Mouse (Mus musculus) liver, embryonic 13.5 days (tissue): ENCODE data around the gene Slc46a1. TPM values are rescaled to one million over a fixed set of nuclear protein-coding genes. Genes with fewer than 3 reads are reported as not detected.

ENCODE experiments used
- ATAC-seq: fragments of 200-750 bp; cut with Nextera tagmentation; 2 replicates; pipeline ENCODE4 v1.8.0; 2017; ENCODE audit warnings: low read depth, mild to moderate bottlenecking, moderate number of reproducible peaks, moderate library complexity
- DNase-seq: peaks from one replicate; pipeline ENCODE4 v3.0.0; 2022
- H3K27ac ChIP-seq: fragments of 300-500 bp; sonication (generic); 2 replicates; pipeline ENCODE4 v1.5.1; 2015; ENCODE audit warnings: moderate library complexity, mild to moderate bottlenecking, inconsistent platforms
- H3K27me3 ChIP-seq: fragments of 300-500 bp; sonication (generic); 2 replicates; pipeline ENCODE4 v1.6.1; 2015; ENCODE audit warnings: mild to moderate bottlenecking, inconsistent platforms
- H3K36me3 ChIP-seq: fragments of 300-500 bp; sonication (generic); 2 replicates; pipeline ENCODE4 v1.6.1; 2015; ENCODE audit warnings: mild to moderate bottlenecking, inconsistent platforms
- H3K4me1 ChIP-seq: fragments of 300-500 bp; sonication (generic); replicated peaks from 2 replicates; pipeline ENCODE4 v1.6.1; 2015; ENCODE audit warnings: inconsistent platforms
- H3K4me2 ChIP-seq: fragments of 300-500 bp; sonication (generic); 2 replicates; pipeline ENCODE4 v1.6.1; 2015; ENCODE audit warnings: inconsistent platforms, mild to moderate bottlenecking, moderate library complexity
- H3K4me3 ChIP-seq: fragments of 300-500 bp; sonication (generic); replicated peaks from 2 replicates; pipeline ENCODE4 v1.5.1; 2015; ENCODE audit warnings: mild to moderate bottlenecking, inconsistent platforms
- H3K9ac ChIP-seq: fragments of 300-500 bp; sonication (generic); 2 replicates; pipeline ENCODE4 v1.6.1; 2015; ENCODE audit warnings: mild to moderate bottlenecking, inconsistent platforms
- H3K9me3 ChIP-seq: fragments of 300-500 bp; sonication (generic); replicated peaks from 2 replicates; pipeline ENCODE4 v1.6.1; 2016; ENCODE audit warnings: inconsistent platforms
- WGBS: fragments of 180-500 bp; shearing (Covaris S2); methylation state at CpG from one replicate; pipeline ENCODE4 v1.1.7; 2015; ENCODE audit not compliant: insufficient replicate concordance; 5-methylcytosine and 5-hydroxymethylcytosine counted together
- polyA plus RNA-seq: library from polyadenylated mRNA; unstranded; fragments of >200 nt; fragmentation: Nextera tagmentation; extraction: Ambion mirVana; gene quantifications from 2 replicates; pipeline ENCODE4 v1.2.1, GENCODE M21; 2015

The Slc46a1 gene
- polyA plus RNA-seq, 1 experiment from 2014 or later, result 6.1 TPM

- ATAC-seq (no peak), DNase-seq (no peak)
- Histone ChIP-seq H3K4me1 (peaks cover 11% of the 10 kb centered on the region), H3K27ac (no peak overlapping the region), H3K4me3 (no peak overlapping the region), H3K27me3 (peaks cover 7% of the 10 kb centered on the region; the same call in 1 of the 2 replicates), H3K9ac (no peak overlapping the region), H3K36me3 (no peaks in the 10 kb centered on the region), H3K4me2 (no peak overlapping the region), H3K9me3 (no peaks in the 10 kb centered on the region)
- 64% methylated on average over 10 of the region's 10 CpGs for WGBS
Measured at GRCm38 (mm10) chr11:78431176-78431575, 34.3 kb upstream of the Slc46a1 start.

GRCm38 (mm10) chr11:78434052-78434451, 31.4 kb upstream of the Slc46a1 start:
- H3K36me3 ChIP-seq, result no peaks in the 10 kb centered on the region
- no peak overlapping the region for H3K9ac ChIP-seq
- H3K4me1 ChIP-seq, result peaks cover 13% of the 10 kb centered on the region
- H3K27me3 ChIP-seq, result peaks cover 10% of the 10 kb centered on the region
- no peak overlapping the region for H3K4me3 ChIP-seq
- H3K9me3 ChIP-seq, result no peaks in the 10 kb centered on the region
- WGBS, result 34% methylated on average over 4 of the region's 4 CpGs
- DNase-seq (no peak), ATAC-seq (no peak)
- no peak overlapping the region for H3K4me2 ChIP-seq
- no peak overlapping the region for H3K27ac ChIP-seq

GRCm38 (mm10) chr11:78435776-78436349, 29.6 kb upstream of the Slc46a1 start:
- Histone ChIP-seq H3K9me3 (no peaks in the 10 kb centered on the region), H3K27me3 (peaks cover 10% of the 10 kb centered on the region), H3K27ac (no peak overlapping the region), H3K4me2 (peak overlapping the region; percentile 30), H3K4me3 (no peak overlapping the region), H3K4me1 (peaks cover 9% of the 10 kb centered on the region), H3K9ac (no peak overlapping the region), H3K36me3 (no peaks in the 10 kb centered on the region)
- DNase-seq (peak; percentile 10), ATAC-seq (no peak)
- 9% methylated on average over 19 of the region's 19 CpGs for WGBS

- Histone ChIP-seq H3K36me3 (no peaks in the 10 kb centered on the region), H3K9me3 (no peaks in the 10 kb centered on the region), H3K4me3 (no peak overlapping the region), H3K4me1 (peaks cover 9% of the 10 kb centered on the region), H3K27ac (no peak overlapping the region), H3K4me2 (no peak overlapping the region), H3K9ac (no peak overlapping the region), H3K27me3 (peaks cover 10% of the 10 kb centered on the region)
- 71% methylated on average over 7 of the region's 7 CpGs for WGBS
- no peak for ATAC-seq
- DNase-seq, result no peak
Measured at GRCm38 (mm10) chr11:78437182-78437581, 28.3 kb upstream of the Slc46a1 start.

GRCm38 (mm10) chr11:78438399-78438930, 27.0 kb upstream of the Slc46a1 start:
- no peak overlapping the region for H3K27ac ChIP-seq
- H3K4me2 ChIP-seq, result no peak overlapping the region
- no peaks in the 10 kb centered on the region for H3K9me3 ChIP-seq
- no peaks in the 10 kb centered on the region for H3K36me3 ChIP-seq
- H3K4me1 ChIP-seq, result peaks cover 9% of the 10 kb centered on the region
- peaks cover 6% of the 10 kb centered on the region for H3K27me3 ChIP-seq
- H3K9ac ChIP-seq, result no peak overlapping the region
- DNase-seq, result no peak
- no peak overlapping the region for H3K4me3 ChIP-seq
- ATAC-seq, result no peak
- WGBS, result 40% methylated on average over 3 of the region's 3 CpGs

GRCm38 (mm10) chr11:78443115-78443514, 22.4 kb upstream of the Slc46a1 start:
- Histone ChIP-seq H3K4me1 (no peaks in the 10 kb centered on the region), H3K27me3 (no peaks in the 10 kb centered on the region), H3K4me2 (no peak overlapping the region), H3K36me3 (no peaks in the 10 kb centered on the region), H3K27ac (no peak overlapping the region), H3K4me3 (no peak overlapping the region), H3K9ac (no peak overlapping the region), H3K9me3 (no peaks in the 10 kb centered on the region)
- 65% methylated on average over 5 of the region's 5 CpGs for WGBS
- DNase-seq (no peak), ATAC-seq (no peak)

GRCm38 (mm10) chr11:78447168-78447567, 18.3 kb upstream of the Slc46a1 start:
- DNase-seq, result no peak
- no peaks in the 10 kb centered on the region for H3K9me3 ChIP-seq
- no peak overlapping the region for H3K27ac ChIP-seq
- no peak overlapping the region for H3K9ac ChIP-seq
- no peaks in the 10 kb centered on the region for H3K4me1 ChIP-seq
- H3K4me2 ChIP-seq, result no peak overlapping the region
- ATAC-seq, result no peak
- WGBS, result 41% methylated on average over 3 of the region's 3 CpGs
- H3K27me3 ChIP-seq, result peaks cover 6% of the 10 kb centered on the region; the same call in 1 of the 2 replicates
- H3K36me3 ChIP-seq, result no peaks in the 10 kb centered on the region
- H3K4me3 ChIP-seq, result no peak overlapping the region

GRCm38 (mm10) chr11:78448242-78448641, 17.3 kb upstream of the Slc46a1 start:
- no peaks in the 10 kb centered on the region for H3K9me3 ChIP-seq
- no peak overlapping the region for H3K4me2 ChIP-seq
- no peak overlapping the region for H3K27ac ChIP-seq
- no peak for DNase-seq
- ATAC-seq, result no peak
- 77% methylated on average over 1 of the region's 1 CpGs for WGBS
- no peak overlapping the region for H3K4me3 ChIP-seq
- no peaks in the 10 kb centered on the region for H3K36me3 ChIP-seq
- no peaks in the 10 kb centered on the region for H3K4me1 ChIP-seq
- peaks cover 6% of the 10 kb centered on the region; the same call in 1 of the 2 replicates for H3K27me3 ChIP-seq
- H3K9ac ChIP-seq, result no peak overlapping the region

GRCm38 (mm10) chr11:78450337-78450736, 15.2 kb upstream of the Slc46a1 start:
- DNase-seq (no peak), ATAC-seq (no peak)
- H3K4me3 ChIP-seq, result no peak overlapping the region
- H3K4me2 ChIP-seq, result no peak overlapping the region
- 28% methylated on average over 2 of the region's 2 CpGs for WGBS
- H3K4me1 ChIP-seq, result no peaks in the 10 kb centered on the region
- H3K27ac ChIP-seq, result no peak overlapping the region
- no peaks in the 10 kb centered on the region for H3K9me3 ChIP-seq
- H3K27me3 ChIP-seq, result peaks cover 6% of the 10 kb centered on the region; the same call in 1 of the 2 replicates
- H3K36me3 ChIP-seq, result no peaks in the 10 kb centered on the region
- no peak overlapping the region for H3K9ac ChIP-seq

- no peaks in the 10 kb centered on the region for H3K36me3 ChIP-seq
- ATAC-seq (no peak), DNase-seq (peak; percentile 49)
- H3K9ac ChIP-seq, result no peak overlapping the region
- WGBS, result 9% methylated on average over 4 of the region's 4 CpGs
- no peaks in the 10 kb centered on the region for H3K9me3 ChIP-seq
- no peak overlapping the region for H3K27ac ChIP-seq
- no peak overlapping the region for H3K4me3 ChIP-seq
- peaks cover 10% of the 10 kb centered on the region; the same call in 1 of the 2 replicates for H3K27me3 ChIP-seq
- H3K4me2 ChIP-seq, result no peak overlapping the region
- peaks cover 3% of the 10 kb centered on the region for H3K4me1 ChIP-seq
Measured at GRCm38 (mm10) chr11:78453675-78454074, 11.8 kb upstream of the Slc46a1 start.

GRCm38 (mm10) chr11:78454276-78454675, 11.2 kb upstream of the Slc46a1 start:
- Histone ChIP-seq H3K9me3 (no peaks in the 10 kb centered on the region), H3K4me3 (no peak overlapping the region), H3K36me3 (no peaks in the 10 kb centered on the region), H3K4me1 (peaks cover 3% of the 10 kb centered on the region), H3K9ac (no peak overlapping the region), H3K4me2 (no peak overlapping the region), H3K27ac (no peak overlapping the region), H3K27me3 (peaks cover 10% of the 10 kb centered on the region; the same call in 1 of the 2 replicates)
- no peak for ATAC-seq
- no peak for DNase-seq
- WGBS, result 52% methylated on average over 7 of the region's 7 CpGs

- 22% methylated on average over 5 of the region's 5 CpGs for WGBS
- Histone ChIP-seq H3K4me3 (no peak overlapping the region), H3K27ac (no peak overlapping the region), H3K4me2 (no peak overlapping the region), H3K36me3 (no peaks in the 10 kb centered on the region), H3K9me3 (no peaks in the 10 kb centered on the region), H3K27me3 (peaks cover 10% of the 10 kb centered on the region; the same call in 1 of the 2 replicates), H3K4me1 (peaks cover 3% of the 10 kb centered on the region), H3K9ac (no peak overlapping the region)
- DNase-seq, result no peak
- no peak for ATAC-seq
Measured at GRCm38 (mm10) chr11:78455308-78455707, 10.2 kb upstream of the Slc46a1 start.
